Mouse (Mus musculus): ENCODE results near the gene Birc6.

DNA sequence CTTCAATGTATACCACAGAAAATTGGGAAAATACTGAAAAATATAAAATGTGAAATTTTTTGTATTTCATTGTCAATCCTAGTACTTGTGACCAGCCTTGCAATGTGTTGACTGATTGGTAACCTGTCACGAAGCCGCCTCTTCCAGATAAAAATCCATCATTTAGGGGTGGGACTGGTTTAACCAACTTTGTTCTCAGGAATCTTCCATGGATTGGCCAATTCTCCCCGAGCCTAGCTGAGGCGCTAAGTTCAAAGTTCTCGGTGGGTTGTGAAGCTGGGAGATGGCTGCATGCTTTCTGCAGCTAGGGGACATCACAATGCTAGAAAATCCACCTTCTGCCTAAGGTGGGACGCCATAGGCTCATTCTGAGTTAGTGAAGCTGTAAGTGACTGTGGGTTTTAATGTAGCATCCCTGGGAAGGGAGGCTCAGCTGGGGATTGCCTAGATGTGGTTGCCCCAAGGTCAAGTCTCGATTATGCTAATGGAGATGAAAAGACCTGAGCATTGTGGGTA, 179.6 kb downstream of the Birc6 start:
- TF ChIP-seq CTCF (IDR thresholded peaks at IDR 0.05; ENCODE audit: low read depth) (no peak), EP300 (IDR thresholded peaks at IDR 0.05; ENCODE audit: low read depth) (no peak)
